Mouse (Mus musculus) forebrain, embryonic 11.5 days (tissue): Measurements from ENCODE around the gene D17Wsu92e. TPM values are rescaled to one million over a fixed set of nuclear protein-coding genes. Genes with fewer than 3 reads are reported as not detected.
A peak's percentile ranks its signal among the peaks of the same experiment; 100 is the strongest.

ENCODE experiments used
- ATAC-seq: fragments of 200-750 bp; cut with Nextera tagmentation; replicated peaks from 2 replicates; pipeline ENCODE4 v1.8.0; 2017; ENCODE audit warnings: moderate TSS enrichment; ENCODE audit not compliant: low FRiP score
- DNase-seq: peaks from one replicate; pipeline ENCODE4 v3.0.0-alpha.2; 2017; ENCODE audit warnings: low spot score
- H3K27ac ChIP-seq: fragments of 300-500 bp; sonication (generic); 2 replicates; pipeline ENCODE4 v1.5.1; 2014; ENCODE audit warnings: low read depth, low read length
- H3K27me3 ChIP-seq: fragments of 300-500 bp; sonication (generic); 2 replicates; pipeline ENCODE4 v1.6.1; 2014; ENCODE audit warnings: mild to moderate bottlenecking, low read length, mixed read lengths; ENCODE audit not compliant: control insufficient read depth, insufficient read depth
- H3K36me3 ChIP-seq: fragments of 300-500 bp; sonication (generic); 2 replicates; pipeline ENCODE4 v1.6.1; 2014; ENCODE audit warnings: mild to moderate bottlenecking, low read length, moderate library complexity, mixed read lengths; ENCODE audit not compliant: control insufficient read depth, insufficient read depth
- H3K4me1 ChIP-seq: fragments of 300-500 bp; sonication (generic); replicated peaks from 2 replicates; pipeline ENCODE4 v1.6.1; 2014; ENCODE audit warnings: low read length, mixed read lengths; ENCODE audit not compliant: control insufficient read depth, insufficient read depth
- H3K4me2 ChIP-seq: fragments of 300-500 bp; sonication (generic); 2 replicates; pipeline ENCODE4 v1.6.1; 2014; ENCODE audit warnings: low read depth, mild to moderate bottlenecking, low read length, moderate library complexity, mixed read lengths; ENCODE audit not compliant: severe bottlenecking
- H3K4me3 ChIP-seq: fragments of 300-500 bp; sonication (generic); 2 replicates; pipeline ENCODE4 v1.5.1; 2014; ENCODE audit warnings: low read depth, low read length
- H3K9ac ChIP-seq: fragments of 300-500 bp; sonication (generic); 2 replicates; pipeline ENCODE4 v1.6.1; 2014; ENCODE audit warnings: low read length
- H3K9me3 ChIP-seq: fragments of 300-500 bp; sonication (generic); 2 replicates; pipeline ENCODE4 v1.6.1; 2016; ENCODE audit warnings: low read length, mixed read lengths; ENCODE audit not compliant: control insufficient read depth
- WGBS: fragments of 180-500 bp; shearing (Covaris S2); extraction: QIAGEN DNeasy Blood & Tissue Kit; methylation state at CpG from one replicate; pipeline ENCODE4 v1.1.7; 2014; 5-methylcytosine and 5-hydroxymethylcytosine counted together
- polyA plus RNA-seq: library from polyadenylated mRNA; unstranded; fragments of >200 nt; fragmentation: Nextera tagmentation; extraction: Ambion mirVana; gene quantifications from 2 replicates; pipeline ENCODE4 v1.2.1, GENCODE M21; 2014

D17Wsu92e gene
- polyA plus RNA-seq, 1 experiment from 2014 or later, result 12.7 TPM

DNA sequence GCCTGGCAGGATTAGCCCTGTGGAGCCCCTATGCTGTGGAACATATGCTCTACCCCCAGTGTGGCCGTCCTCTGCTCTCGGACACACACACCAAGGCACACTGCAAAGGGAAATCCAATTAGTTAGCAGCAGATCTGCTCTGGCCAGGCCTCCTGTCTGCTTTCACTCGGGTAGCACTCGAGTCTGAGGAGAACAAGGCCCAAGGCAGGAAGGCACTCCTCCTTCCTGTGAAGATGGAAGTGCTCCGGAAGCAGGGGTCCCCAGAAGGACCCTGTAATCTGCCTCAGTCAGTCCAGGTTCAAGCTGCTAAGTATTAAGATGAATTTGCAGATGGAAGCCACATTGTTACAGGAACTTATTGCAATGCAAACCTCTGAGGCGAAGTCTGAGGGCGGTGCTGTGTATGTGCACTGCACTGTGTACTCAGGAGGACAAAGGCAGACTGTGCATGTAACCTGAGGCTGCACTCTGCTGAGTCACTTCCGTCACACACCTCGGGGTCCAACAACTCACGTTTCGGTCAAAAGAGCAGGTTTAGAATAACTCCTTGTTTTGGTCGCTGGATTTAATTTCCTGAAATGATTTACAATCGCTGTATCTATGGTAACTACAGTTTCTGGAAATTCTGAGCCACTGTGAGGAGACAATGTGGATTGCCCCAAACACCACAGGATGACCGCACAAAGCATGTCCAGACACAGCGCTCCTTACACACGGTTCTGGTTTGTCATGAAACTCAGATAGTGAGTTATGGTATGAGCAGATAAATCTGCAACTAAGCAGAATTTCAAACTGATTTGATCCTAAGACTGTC, 20.5 kb downstream of the D17Wsu92e start:
- H3K9me3 ChIP-seq, result no peaks in the 10 kb centered on the region
- H3K4me2 ChIP-seq, result no peak overlapping the region
- H3K9ac ChIP-seq, result no peak overlapping the region
- DNase-seq, result peak; percentile 53
- H3K27ac ChIP-seq, result peak overlapping the region; percentile 51; the same call in 1 of the 2 replicates
- peaks cover 6% of the 10 kb centered on the region for H3K4me1 ChIP-seq
- WGBS, result 62% methylated on average over 16 of the region's 16 CpGs
- ATAC-seq, result no peak
- no peaks in the 10 kb centered on the region for H3K27me3 ChIP-seq
- no peaks in the 10 kb centered on the region for H3K36me3 ChIP-seq
- H3K4me3 ChIP-seq, result no peak overlapping the region

GRCm38 (mm10) chr17:27797341-27797872, 23.0 kb downstream of the D17Wsu92e start:
- H3K9ac ChIP-seq, result peak overlapping the region; percentile 52
- H3K4me2 ChIP-seq, result peak overlapping the region; percentile 24; the same call in 1 of the 2 replicates
- H3K4me3 ChIP-seq, result no peak overlapping the region
- DNase-seq, result peak; percentile 60
- peaks cover 6% of the 10 kb centered on the region for H3K4me1 ChIP-seq
- no peaks in the 10 kb centered on the region for H3K36me3 ChIP-seq
- H3K9me3 ChIP-seq, result no peaks in the 10 kb centered on the region
- peak; percentile 27 for ATAC-seq
- peak overlapping the region; percentile 79 for H3K27ac ChIP-seq
- WGBS, result 31% methylated on average over 11 of the region's 11 CpGs
- no peaks in the 10 kb centered on the region for H3K27me3 ChIP-seq

- Histone ChIP-seq H3K36me3 (no peaks in the 10 kb centered on the region), H3K9ac (no peak overlapping the region), H3K4me2 (no peak overlapping the region), H3K27me3 (no peaks in the 10 kb centered on the region), H3K4me1 (peaks cover 6% of the 10 kb centered on the region), H3K9me3 (no peaks in the 10 kb centered on the region), H3K27ac (peak overlapping the region; percentile 79), H3K4me3 (no peak overlapping the region)
- ATAC-seq, result peak; percentile 63
- WGBS, result 79% methylated on average over 6 of the region's 6 CpGs
- DNase-seq, result peak; percentile 60
Measured at GRCm38 (mm10) chr17:27796780-27797179, 23.7 kb downstream of the D17Wsu92e start.

DNA sequence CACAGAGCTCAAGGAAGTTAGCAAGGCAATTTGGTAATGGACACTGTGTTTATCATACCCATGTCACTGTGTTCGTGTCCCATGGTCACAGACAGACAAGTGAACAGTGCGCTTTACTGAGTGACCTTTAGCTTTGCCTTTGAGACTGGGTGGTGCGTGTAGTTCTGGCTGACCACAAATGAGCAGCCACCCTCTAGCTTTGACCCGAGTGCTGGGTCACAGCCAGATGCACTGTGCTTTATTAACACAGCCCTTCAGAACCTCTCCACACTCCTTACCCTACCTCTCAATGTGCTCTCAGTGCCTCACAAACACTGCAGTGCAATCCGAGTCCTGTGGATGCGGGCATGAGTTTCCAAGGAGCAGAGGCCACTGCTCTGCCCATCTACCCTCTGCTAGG, 27.3 kb downstream of the D17Wsu92e start:
- H3K9me3 ChIP-seq, result no peaks in the 10 kb centered on the region
- ATAC-seq (no peak), DNase-seq (no peak)
- H3K27ac ChIP-seq, result no peak overlapping the region
- H3K9ac ChIP-seq, result no peak overlapping the region
- no peaks in the 10 kb centered on the region for H3K36me3 ChIP-seq
- H3K4me1 ChIP-seq, result peaks cover 3% of the 10 kb centered on the region
- no peak overlapping the region for H3K4me3 ChIP-seq
- H3K4me2 ChIP-seq, result no peak overlapping the region
- 89% methylated on average over 6 of the region's 6 CpGs for WGBS
- no peaks in the 10 kb centered on the region for H3K27me3 ChIP-seq

DNA sequence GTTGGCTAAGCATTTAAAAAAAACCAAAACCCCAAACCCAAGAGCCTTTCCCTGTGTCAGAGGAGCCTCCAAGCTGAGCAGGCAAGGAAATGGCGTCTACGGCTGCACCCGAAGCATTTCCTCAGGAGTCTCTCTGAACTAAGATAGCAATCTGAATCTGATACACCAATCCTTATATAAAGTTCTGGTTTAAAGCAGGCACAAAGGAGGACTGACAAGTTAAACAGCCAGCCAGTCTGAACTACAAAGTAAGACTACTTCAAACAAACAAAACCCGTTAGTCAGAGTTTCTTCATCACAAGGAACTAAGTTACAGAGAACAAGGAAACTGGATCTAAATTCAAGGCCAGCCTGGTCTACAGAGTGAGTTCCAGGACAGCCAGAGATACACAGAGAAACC, 27.9 kb downstream of the D17Wsu92e start:
- Histone ChIP-seq H3K27me3 (no peaks in the 10 kb centered on the region), H3K4me2 (no peak overlapping the region), H3K36me3 (no peaks in the 10 kb centered on the region), H3K4me3 (no peak overlapping the region), H3K4me1 (peaks cover 3% of the 10 kb centered on the region), H3K9me3 (no peaks in the 10 kb centered on the region), H3K9ac (no peak overlapping the region), H3K27ac (no peak overlapping the region)
- DNase-seq, result no peak
- ATAC-seq, result no peak
- WGBS, result 90% methylated on average over 4 of the region's 4 CpGs

- no peaks in the 10 kb centered on the region for H3K9me3 ChIP-seq
- DNase-seq (no peak), ATAC-seq (no peak)
- no peak overlapping the region for H3K9ac ChIP-seq
- no peak overlapping the region for H3K4me3 ChIP-seq
- WGBS, result 92% methylated on average over 2 of the region's 2 CpGs
- no peak overlapping the region for H3K4me2 ChIP-seq
- H3K4me1 ChIP-seq, result peaks cover 2% of the 10 kb centered on the region
- no peaks in the 10 kb centered on the region for H3K27me3 ChIP-seq
- no peak overlapping the region for H3K27ac ChIP-seq
- H3K36me3 ChIP-seq, result no peaks in the 10 kb centered on the region
Measured at GRCm38 (mm10) chr17:27791556-27791955, 28.9 kb downstream of the D17Wsu92e start.

- no peaks in the 10 kb centered on the region for H3K4me1 ChIP-seq
- no peak overlapping the region for H3K27ac ChIP-seq
- H3K36me3 ChIP-seq, result peaks cover under 1% of the 10 kb centered on the region; the same call in 1 of the 2 replicates
- H3K4me3 ChIP-seq, result no peak overlapping the region
- H3K4me2 ChIP-seq, result no peak overlapping the region
- no peaks in the 10 kb centered on the region for H3K27me3 ChIP-seq
- WGBS, result 88% methylated on average over 2 of the region's 2 CpGs
- ATAC-seq (no peak), DNase-seq (no peak)
- H3K9ac ChIP-seq, result no peak overlapping the region
- H3K9me3 ChIP-seq, result no peaks in the 10 kb centered on the region
Measured at GRCm38 (mm10) chr17:27790976-27791375, 29.5 kb downstream of the D17Wsu92e start.

DNA sequence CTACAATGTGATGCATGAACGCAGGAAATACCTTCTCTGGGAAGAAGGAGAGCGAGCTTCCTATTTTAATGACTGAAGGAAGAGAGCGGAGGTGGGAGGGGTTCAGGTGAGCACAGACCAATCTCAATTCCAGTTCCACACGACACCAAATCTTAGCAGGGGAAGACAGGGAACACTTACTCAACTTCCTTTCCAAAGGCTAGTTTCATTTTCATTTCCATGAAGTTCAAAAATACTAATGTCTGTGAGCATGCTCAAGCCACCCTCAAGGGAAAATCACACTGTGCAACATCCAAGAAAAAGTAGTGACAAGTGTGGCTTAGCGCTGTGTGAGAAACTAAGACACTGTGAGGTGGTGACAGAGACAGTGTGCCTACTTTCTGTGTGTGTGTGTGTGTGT, 30.4 kb downstream of the D17Wsu92e start:
- Histone ChIP-seq H3K4me2 (no peak overlapping the region), H3K9me3 (no peaks in the 10 kb centered on the region), H3K27ac (no peak overlapping the region), H3K4me3 (no peak overlapping the region), H3K4me1 (no peaks in the 10 kb centered on the region), H3K36me3 (peaks cover 4% of the 10 kb centered on the region; the same call in 1 of the 2 replicates), H3K27me3 (no peaks in the 10 kb centered on the region), H3K9ac (no peak overlapping the region)
- no peak for ATAC-seq
- no peak for DNase-seq
- WGBS, result 87% methylated on average over 5 of the region's 5 CpGs
